Mouse (Mus musculus): ENCODE data around the gene Ltbp1.

DNA sequence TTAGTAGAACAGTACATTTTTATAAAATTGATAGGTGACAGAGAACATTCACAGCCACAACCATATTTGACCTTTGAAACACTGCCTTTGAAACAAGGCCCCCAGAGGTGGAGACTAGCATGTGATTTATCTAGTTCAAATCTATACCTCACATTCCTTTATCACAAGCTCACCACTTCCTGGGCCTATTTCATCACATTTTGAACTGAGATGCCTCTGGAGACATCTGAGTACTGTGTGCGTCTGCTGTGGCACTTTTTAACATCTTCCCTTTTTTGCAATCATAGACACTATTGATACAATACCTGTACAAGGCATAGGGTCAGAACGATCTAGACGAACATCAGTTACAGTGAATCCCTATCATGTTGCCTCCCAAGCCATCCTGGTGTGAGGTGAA lies 232.1 kb downstream of the Ltbp1 start:
- no peak for TF ChIP-seq CTCF (conservative IDR thresholded peaks at IDR 0.05 in 1 of 2, IDR thresholded peaks at IDR 0.05 in 1 of 2; ENCODE audit: low read depth in 2 of 2, low read length in 2 of 2)
- no peak for TF ChIP-seq ZKSCAN1 (IDR thresholded peaks at IDR 0.05; ENCODE audit: borderline replicate concordance, low read depth, low read length)
- no peak for TF ChIP-seq KAT2A (IDR thresholded peaks at IDR 0.05; ENCODE audit: insufficient replicate concordance, low read length)
- no peak for TF ChIP-seq MAFK (IDR thresholded peaks at IDR 0.05; ENCODE audit: insufficient replicate concordance, low read length)
- no peak for TF ChIP-seq E2F4 (IDR thresholded peaks at IDR 0.05; ENCODE audit: insufficient replicate concordance, low read depth, low read length)

Measured in CH12.LX (cell line).